ENCODE assay signal across 22 mouse cellular contexts in the genomic region with DNA sequence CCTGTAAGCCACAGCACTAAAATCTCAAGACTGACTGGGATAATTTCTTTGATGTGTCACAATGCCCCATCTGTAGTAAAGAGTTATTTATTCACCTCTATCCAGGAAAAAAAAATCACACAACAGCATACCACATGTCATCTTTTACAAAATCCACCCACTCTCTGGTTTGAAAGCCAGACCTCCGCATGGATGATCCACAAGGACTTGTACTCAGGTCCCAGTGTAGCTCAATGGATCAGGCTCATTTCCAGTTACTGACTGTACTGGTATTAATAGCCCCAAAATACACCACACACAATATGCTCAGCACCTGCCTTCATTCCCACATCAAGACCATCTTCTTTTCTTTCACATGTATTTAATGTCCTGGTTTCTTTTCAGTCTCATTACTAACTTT.
DNase-seq lines count a peak whose midpoint lies in the region; ATAC-seq and TF ChIP-seq lines count a peak whose summit lies in the region.
"Had no signal": no experiment of that assay in that cellular context is flagged by ENCODE, and none has a peak within 500 bp of the region (broad histone marks: within the 10 kb centered on the region; RNA-seq: fewer than 3 reads in every experiment).

No protein-coding gene starts in this region.

- no peak for TF ChIP-seq POLR2A in lung, adult 2 months (IDR thresholded peaks at IDR 0.05; ENCODE audit: borderline replicate concordance, extremely low read depth, low read depth, low read length)

- no peak for TF ChIP-seq CTCF in lung, adult 2 months (IDR thresholded peaks at IDR 0.05; ENCODE audit: insufficient read depth, low read length)

- H3K4me3 ChIP-seq in lung, adult 2 months (replicated peaks; ENCODE audit: extremely low read depth, low read depth, low read length): no peak overlapping the region
- H3K4me3 ChIP-seq: embryonic facial prominence, embryonic 15.5 days; erythroblast, embryonic 14.5 days; forebrain, embryonic 10.5 days; heart, adult 2 months; hindbrain, embryonic 10.5 days had no signal

- WGBS in lung, adult 2 months: 74% methylated on average over 1 of the region's 1 CpGs

- no peak for DNase-seq in frontal cortex, postnatal 14 days (ENCODE audit: low spot score in 2 of 2)
- DNase-seq in brain, adult 2 months (ENCODE audit: low read depth, low spot score): peak; percentile 71
- peak; percentile 38 for DNase-seq in layer of hippocampus, adult 9-10 months (ENCODE audit: low spot score)
- DNase-seq in layer of hippocampus, postnatal 36 days: peak; percentile 15 to 25
- DNase-seq in lung, adult 2 months: no peak
- no peak for DNase-seq in urinary bladder, postnatal 10 days (ENCODE audit: low spot score)
- DNase-seq: adrenal gland, adult 8-10 months; adrenal gland, postnatal 36 days; B cell, adult 2 months; cerebellum, adult 11 months; cerebellum, adult 8-10 months; cerebellum, postnatal 14 days; embryo, embryonic 11 days; gastrocnemius, postnatal 10 days; heart, adult 2 months had no signal

- ATAC-seq in frontal cortex, adult (ENCODE audit: low TSS enrichment): peak; percentile 44; the same call in 1 of the 2 replicates
- ATAC-seq: CD4-positive, CD25-positive, alpha-beta regulatory T cell, adult 4 months; forebrain, embryonic 14.5 days had no signal

- H3K4me1 ChIP-seq in lung, adult 2 months (ENCODE audit: control insufficient read depth, insufficient read depth, low read length): no peaks in the 10 kb centered on the region
- H3K4me1 ChIP-seq: embryonic facial prominence, embryonic 15.5 days; forebrain, embryonic 10.5 days; hindbrain, embryonic 10.5 days had no signal

Comparison
In these comparisons a context has a peak if more than half of its experiments do, and no peak if none do; other contexts are left out.
1. DNase-seq: peak in brain, adult 2 months (single experiment), layer of hippocampus, adult 9-10 months (single experiment) and layer of hippocampus, postnatal 36 days (2 of 2); none in frontal cortex, postnatal 14 days (0 of 2), lung, adult 2 months (single experiment) and urinary bladder, postnatal 10 days (single experiment).